Mouse (Mus musculus) heart, embryonic 14.5 days (tissue): Measurements from ENCODE around the gene Ctsw. TPM values are rescaled to one million over a fixed set of nuclear protein-coding genes. Genes with fewer than 3 reads are reported as not detected.
A peak's percentile ranks its signal among the peaks of the same experiment; 100 is the strongest.
"Not testable (repeated sequence)": the region's sequence is repeated elsewhere in the genome, so short reads cannot be mapped to it uniquely, and the experiment has no call there.

Experiments used
- ATAC-seq: fragments of 200-750 bp; cut with Nextera tagmentation; 2 replicates; pipeline ENCODE4 v1.8.0; 2017; ENCODE audit warnings: low read depth, moderate TSS enrichment; ENCODE audit not compliant: insufficient number of reproducible peaks, insufficient read depth, low FRiP score
- H3K27ac ChIP-seq, 2 experiments: fragments of 200-500 bp in 1 of 2; fragments of 300-500 bp in 1 of 2; sonication (generic) in 1 of 2; replicated peaks in 1 of 2; 2 replicates each; pipeline ENCODE4 v1.5.1; 2012 to 2014; ENCODE audit warnings: low read depth in 2 of 2, low read length in 2 of 2, control low read depth in 1 of 2, mild to moderate bottlenecking in 1 of 2, mixed read lengths in 1 of 2; ENCODE audit not compliant: control insufficient read depth in 1 of 2, insufficient read depth in 1 of 2
- H3K27me3 ChIP-seq: fragments of 300-500 bp; sonication (generic); 2 replicates; pipeline ENCODE4 v1.6.1; 2014; ENCODE audit warnings: mild to moderate bottlenecking, low read length, control low read depth; ENCODE audit not compliant: control insufficient read depth, insufficient read depth
- H3K36me3 ChIP-seq: fragments of 300-500 bp; sonication (generic); 2 replicates; pipeline ENCODE4 v1.6.1; 2014; ENCODE audit warnings: mild to moderate bottlenecking, control low read depth, low read length, mixed read lengths; ENCODE audit not compliant: control insufficient read depth, insufficient read depth
- H3K4me1 ChIP-seq, 2 experiments: fragments of 200-500 bp in 1 of 2; fragments of 300-500 bp in 1 of 2; sonication (generic) in 1 of 2; 2 replicates each; pipeline ENCODE4 v1.6.1; 2012 to 2014; ENCODE audit warnings: low read length in 2 of 2, control low read depth in 1 of 2, mixed read lengths in 1 of 2; ENCODE audit not compliant: control insufficient read depth in 2 of 2, insufficient read depth in 2 of 2
- H3K4me2 ChIP-seq: fragments of 300-500 bp; sonication (generic); 2 replicates; pipeline ENCODE4 v1.6.1; 2014; ENCODE audit warnings: mild to moderate bottlenecking, low read length
- H3K4me3 ChIP-seq, 2 experiments: fragments of 200-500 bp in 1 of 2; fragments of 300-500 bp in 1 of 2; sonication (generic) in 1 of 2; 2 replicates each; pipeline ENCODE4 v1.5.1; 2012 to 2014; ENCODE audit warnings: low read length in 2 of 2, mild to moderate bottlenecking in 2 of 2, control low read depth in 1 of 2, low read depth in 1 of 2, moderate library complexity in 1 of 2; ENCODE audit not compliant: control insufficient read depth in 1 of 2, insufficient read depth in 1 of 2
- H3K9ac ChIP-seq: fragments of 300-500 bp; sonication (generic); 2 replicates; pipeline ENCODE4 v1.6.1; 2014; ENCODE audit warnings: mild to moderate bottlenecking, low read length
- H3K9me3 ChIP-seq: fragments of 300-500 bp; sonication (generic); 2 replicates; pipeline ENCODE4 v1.6.1; 2016; ENCODE audit warnings: low read length, control low read depth; ENCODE audit not compliant: control insufficient read depth
- WGBS: fragments of 180-500 bp; shearing (Covaris S2); extraction: QIAGEN DNeasy Blood & Tissue Kit; methylation state at CpG from one replicate; pipeline ENCODE4 v1.1.7; 2014; 5-methylcytosine and 5-hydroxymethylcytosine counted together
- polyA plus RNA-seq: library from polyadenylated mRNA; unstranded; fragments of >200 nt; fragmentation: Nextera tagmentation; extraction: Ambion mirVana; gene quantifications from 2 replicates; pipeline ENCODE4 v1.2.1, GENCODE M21; 2014

Gene Ctsw
- polyA plus RNA-seq, 1 experiment from 2014 or later: 1.4 TPM

- ATAC-seq: peak; percentile 100
- Histone ChIP-seq H3K4me1 (peaks cover 14 to 16% of the 10 kb centered on the region in 2 experiments), H3K27me3 (no peaks in the 10 kb centered on the region), H3K9ac (peak within 1 kb of the TSS; percentile 76), H3K4me2 (peak within 1 kb of the TSS; percentile 91), H3K27ac (peak within 1 kb of the TSS; percentile 52 to 64), H3K4me3 (peak within 1 kb of the TSS; percentile 54 to 58), H3K36me3 (no peaks in the 10 kb centered on the region), H3K9me3 (no peaks in the 10 kb centered on the region)
- WGBS: 2% methylated on average over 47 of the region's 47 CpGs
Observed at GRCm38 (mm10) chr19:5510031-5511026, 42.0 kb upstream of the Ctsw start, which contains the start of gene Snx32. Gene Snx32, minus strand, starts transcription at chr19:5510538.

DNA sequence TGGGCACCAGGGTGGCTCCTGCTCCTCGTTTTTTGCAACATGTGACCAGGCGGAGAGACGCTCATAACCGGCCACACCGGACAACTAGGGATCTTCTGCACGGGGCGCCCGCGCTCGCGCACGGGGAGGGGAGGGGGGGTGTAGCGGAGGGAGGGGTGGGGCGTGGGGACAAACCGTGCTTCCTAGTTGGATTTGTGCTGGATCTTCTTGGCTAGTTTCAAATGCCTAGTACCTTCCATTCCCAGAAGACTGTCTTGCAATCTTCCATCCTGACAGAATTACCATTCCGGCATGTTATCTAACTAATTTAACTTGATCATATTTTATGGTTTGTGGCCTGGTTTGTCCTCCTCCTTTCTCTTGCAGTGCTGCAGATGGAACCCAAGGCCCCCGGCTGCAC, 35.4 kb upstream of the Ctsw start, which contains the start of gene 1700020D05Rik:
Gene 1700020D05Rik (minus strand): TSS at position 101 of the 400 bp plus-strand sequence.
- 54% methylated on average over 17 of the region's 17 CpGs for WGBS
- peaks cover 12% of the 10 kb centered on the region; the same call in 1 of the 2 replicates for H3K36me3 ChIP-seq
- H3K9ac ChIP-seq: no peak within 1 kb of the TSS
- H3K4me2 ChIP-seq: no peak within 1 kb of the TSS
- no peak within 1 kb of the TSS for H3K27ac ChIP-seq
- no peak for ATAC-seq
- no peaks in the 10 kb centered on the region for H3K27me3 ChIP-seq
- H3K4me3 ChIP-seq: no peak within 1 kb of the TSS
- no peaks in the 10 kb centered on the region for H3K4me1 ChIP-seq
- H3K9me3 ChIP-seq: no peaks in the 10 kb centered on the region

DNA sequence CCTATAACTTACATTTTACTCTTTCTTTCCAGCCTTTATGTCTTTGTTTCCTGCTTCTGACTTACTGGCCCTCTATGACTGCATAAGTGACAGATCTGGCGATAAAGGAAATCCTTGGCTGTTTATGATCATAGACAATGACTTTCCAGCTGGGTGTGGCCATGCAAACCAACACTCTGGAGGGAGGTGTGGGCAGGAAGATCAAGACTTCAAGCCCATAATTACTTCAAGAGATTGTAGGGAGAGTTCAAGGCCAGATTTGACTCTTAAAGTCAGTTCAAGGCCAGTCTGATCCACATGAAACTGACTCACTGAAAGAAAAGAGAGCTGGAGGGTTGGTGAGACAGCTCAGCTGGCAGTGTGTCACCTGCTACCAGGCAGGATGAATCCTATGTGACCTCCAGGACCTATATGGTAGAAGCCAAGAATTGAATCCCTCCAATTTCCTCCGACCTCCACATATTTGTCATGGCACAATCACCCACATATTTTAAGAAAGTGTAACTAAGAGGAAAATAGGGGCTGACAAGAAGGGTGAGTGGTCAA, 32.1 kb upstream of the Ctsw start:
- no peak for ATAC-seq
- Histone ChIP-seq H3K27ac (no peak overlapping the region), H3K9me3 (no peaks in the 10 kb centered on the region), H3K36me3 (peaks cover 42% of the 10 kb centered on the region), H3K4me2 (no peak overlapping the region), H3K4me3 (no peak overlapping the region), H3K4me1 (no peaks in the 10 kb centered on the region), H3K27me3 (no peaks in the 10 kb centered on the region), H3K9ac (no peak overlapping the region)
- 90% methylated on average over 2 of the region's 2 CpGs for WGBS

DNA sequence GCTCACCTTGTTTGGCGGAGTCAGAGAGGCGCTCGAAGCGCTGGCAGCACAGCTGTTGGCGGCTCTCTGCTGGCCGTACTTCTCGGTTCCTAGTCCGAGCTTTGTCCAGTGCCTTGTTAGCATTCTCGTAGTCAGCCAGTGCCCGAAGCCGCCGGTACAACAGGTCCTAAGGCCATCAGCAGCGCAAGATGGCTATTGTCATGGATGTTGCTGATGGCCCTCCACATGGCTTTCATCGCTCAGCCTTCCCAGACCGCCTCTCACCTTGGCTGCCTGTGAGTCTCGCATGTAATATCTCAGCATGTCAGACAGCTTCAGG, 27.7 kb upstream of the Ctsw start:
- ATAC-seq: no peak
- no peak overlapping the region for H3K9ac ChIP-seq

DNA sequence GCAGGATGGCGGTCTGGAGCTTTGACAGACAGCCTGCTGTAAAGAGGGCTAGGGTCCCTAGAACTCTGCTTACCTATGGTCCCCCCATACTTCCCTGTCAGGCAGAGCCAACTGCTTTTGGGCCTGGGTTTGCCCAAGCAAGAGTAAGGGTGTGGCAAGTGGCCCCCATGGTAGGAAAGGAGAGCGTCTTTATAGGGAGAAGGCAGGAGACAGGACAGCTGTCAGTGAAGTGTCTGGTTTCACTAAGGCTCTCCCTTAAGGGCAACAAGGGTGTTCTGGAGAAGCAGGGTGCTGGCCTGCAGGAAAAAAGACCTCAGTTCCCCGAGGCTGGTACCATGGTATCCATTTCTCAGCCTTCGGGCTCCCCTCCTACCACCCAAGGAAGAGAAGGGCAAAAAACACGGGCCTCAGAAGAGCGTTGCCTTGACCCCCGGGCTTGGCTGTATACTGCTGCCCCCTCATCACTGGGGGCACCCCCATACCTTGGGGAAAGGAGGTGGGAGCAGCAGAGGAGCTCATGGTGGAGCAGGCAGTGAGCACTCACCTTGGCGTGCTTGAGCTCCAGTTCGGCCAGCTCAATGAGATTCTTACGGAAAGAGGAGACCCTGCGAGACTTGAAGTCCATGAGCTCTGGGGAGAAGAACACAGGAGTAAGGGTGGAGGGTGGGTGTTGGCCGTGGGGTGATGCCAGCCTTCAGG, 27.2 kb upstream of the Ctsw start:
- Histone ChIP-seq H3K4me1 (peaks cover 0 to 14% of the 10 kb centered on the region in 2 experiments; a peak in 2 of 4 replicates), H3K36me3 (peaks cover 69% of the 10 kb centered on the region), H3K9me3 (no peaks in the 10 kb centered on the region), H3K4me2 (no peak overlapping the region), H3K4me3 (no peak overlapping the region), H3K9ac (no peak overlapping the region), H3K27ac (no peak overlapping the region), H3K27me3 (no peaks in the 10 kb centered on the region)
- 73% methylated on average over 12 of the region's 12 CpGs for WGBS
- no peak for ATAC-seq

More for the DNA sequence above, 27.7 kb upstream of the Ctsw start:
- no peak overlapping the region for H3K4me2 ChIP-seq
- 85% methylated on average over 16 of the region's 16 CpGs for WGBS
- H3K9me3 ChIP-seq: no peaks in the 10 kb centered on the region
- no peak overlapping the region for H3K4me3 ChIP-seq
- H3K27me3 ChIP-seq: no peaks in the 10 kb centered on the region
- peaks cover 0 to 14% of the 10 kb centered on the region in 2 experiments; a peak in 2 of 4 replicates for H3K4me1 ChIP-seq
- H3K27ac ChIP-seq: no peak overlapping the region
- H3K36me3 ChIP-seq: peaks cover 69% of the 10 kb centered on the region

GRCm38 (mm10) chr19:5494314-5494713, 26.0 kb upstream of the Ctsw start:
- WGBS: 81% methylated on average over 3 of the region's 3 CpGs

GRCm38 (mm10) chr19:5493301-5493721, 25.0 kb upstream of the Ctsw start:
- H3K9me3 ChIP-seq, H3K4me3 ChIP-seq, H3K4me2 ChIP-seq, H3K9ac ChIP-seq, H3K27me3 ChIP-seq, H3K27ac ChIP-seq, ATAC-seq: not testable (repeated sequence)
- Histone ChIP-seq H3K4me1 (peaks cover 8 to 14% of the 10 kb centered on the region in 2 experiments), H3K36me3 (peaks cover 64% of the 10 kb centered on the region)
- WGBS: 64% methylated on average over 9 of the region's 9 CpGs

More at GRCm38 (mm10) chr19:5494314-5494713, 26.0 kb upstream of the Ctsw start:
- Histone ChIP-seq H3K9me3 (no peaks in the 10 kb centered on the region), H3K27me3 (no peaks in the 10 kb centered on the region), H3K4me2 (no peak overlapping the region), H3K4me3 (no peak overlapping the region), H3K27ac (no peak overlapping the region), H3K36me3 (peaks cover 69% of the 10 kb centered on the region), H3K9ac (no peak overlapping the region), H3K4me1 (peaks cover 3 to 14% of the 10 kb centered on the region in 2 experiments; a peak in 3 of 4 replicates)
- ATAC-seq: no peak
